ENCODE assay signal across 8 mouse cellular contexts in genomic region chr14:33320856-33321255, GRCm38 (mm10).
DNase-seq lines count a peak whose midpoint lies in the region; ATAC-seq lines count a peak whose summit lies in the region.

No protein-coding gene starts in this region.

- no peak for ATAC-seq in heart, embryonic 16.5 days (replicated peaks; ENCODE audit: extremely low read depth, insufficient read depth, low FRiP score)
- ATAC-seq in embryonic facial prominence, embryonic 14.5 days (ENCODE audit: low read depth): no peak
- ATAC-seq in kidney, embryonic 15.5 days (replicated peaks; ENCODE audit: low FRiP score): 0 out of 2 replicates have a peak, but pooled peaks have one; percentile 8
- no peak for ATAC-seq in midbrain, embryonic 14.5 days (ENCODE audit: low FRiP score, low TSS enrichment)

- H3K4me3 ChIP-seq in heart, embryonic 16.5 days (ENCODE audit: low read length): peak overlapping the region; percentile 71
- peak overlapping the region; percentile 64; the same call in 1 of the 2 replicates for H3K4me3 ChIP-seq in embryonic facial prominence, embryonic 14.5 days (ENCODE audit: low read depth, low read length)
- H3K4me3 ChIP-seq in kidney, embryonic 15.5 days (replicated peaks): peak overlapping the region; percentile 67
- H3K4me3 ChIP-seq in midbrain, embryonic 14.5 days (replicated peaks; ENCODE audit: low read depth, low read length): no peak overlapping the region

- H3K9me3 ChIP-seq in heart, embryonic 16.5 days (replicated peaks; ENCODE audit: control insufficient read depth, low read length): 0 out of 2 replicates have a peak, but pooled peaks cover 2% of the 10 kb centered on the region
- no peaks in the 10 kb centered on the region for H3K9me3 ChIP-seq in embryonic facial prominence, embryonic 14.5 days (ENCODE audit: control insufficient read depth, low read length)
- H3K9me3 ChIP-seq in kidney, embryonic 15.5 days (replicated peaks): no peaks in the 10 kb centered on the region
- no peaks in the 10 kb centered on the region for H3K9me3 ChIP-seq in midbrain, embryonic 14.5 days (ENCODE audit: control insufficient read depth, low read length)

- H3K4me2 ChIP-seq in heart, embryonic 16.5 days (ENCODE audit: low read depth, low read length): peak overlapping the region; percentile 100
- peak overlapping the region; percentile 100 for H3K4me2 ChIP-seq in embryonic facial prominence, embryonic 14.5 days (ENCODE audit: low read depth, low read length)
- peak overlapping the region; percentile 100 for H3K4me2 ChIP-seq in kidney, embryonic 15.5 days
- H3K4me2 ChIP-seq in midbrain, embryonic 14.5 days (ENCODE audit: low read length): peak overlapping the region; percentile 98

- no peak for DNase-seq in heart, postnatal 10 days
- DNase-seq in embryonic facial prominence, embryonic 14.5 days (ENCODE audit: low spot score): no peak
- peak; percentile 40 for DNase-seq in midbrain, embryonic 14.5 days
- no peak for DNase-seq in embryo, embryonic 10.5 days (ENCODE audit: low spot score)
- no peak for DNase-seq in left cerebral cortex, adult 8-10 months (ENCODE audit: low spot score in 2 of 2)
- no peak for DNase-seq in right cerebral cortex, postnatal 36 days (ENCODE audit: low spot score in 2 of 2)

- 8% methylated on average over 7 of the region's 7 CpGs for WGBS in heart, embryonic 16.5 days
- 4% methylated on average over 7 of the region's 7 CpGs for WGBS in embryonic facial prominence, embryonic 14.5 days
- 13% methylated on average over 7 of the region's 7 CpGs for WGBS in kidney, embryonic 15.5 days
- 3% methylated on average over 7 of the region's 7 CpGs for WGBS in midbrain, embryonic 14.5 days

- H3K4me1 ChIP-seq in heart, embryonic 16.5 days (ENCODE audit: control insufficient read depth, insufficient read depth, low read length): peaks cover 12% of the 10 kb centered on the region
- H3K4me1 ChIP-seq in embryonic facial prominence, embryonic 14.5 days (ENCODE audit: control insufficient read depth, insufficient read depth, low read length): peaks cover 15% of the 10 kb centered on the region
- H3K4me1 ChIP-seq in kidney, embryonic 15.5 days: peaks cover 35% of the 10 kb centered on the region
- H3K4me1 ChIP-seq in midbrain, embryonic 14.5 days (ENCODE audit: control insufficient read depth, insufficient read depth, low read length): 0 out of 2 replicates have a peak, but pooled peaks cover 7% of the 10 kb centered on the region

- no peak overlapping the region for H3K27ac ChIP-seq in heart, embryonic 16.5 days (ENCODE audit: low read length)
- H3K27ac ChIP-seq in embryonic facial prominence, embryonic 14.5 days (replicated peaks; ENCODE audit: low read depth, low read length): no peak overlapping the region
- peak overlapping the region; percentile 68 for H3K27ac ChIP-seq in kidney, embryonic 15.5 days
- no peak overlapping the region for H3K27ac ChIP-seq in midbrain, embryonic 14.5 days (replicated peaks; ENCODE audit: low read depth, low read length)

- peaks cover 6% of the 10 kb centered on the region; the same call in 1 of the 2 replicates for H3K27me3 ChIP-seq in heart, embryonic 16.5 days (ENCODE audit: control insufficient read depth, insufficient read depth, low read length)
- H3K27me3 ChIP-seq in embryonic facial prominence, embryonic 14.5 days (replicated peaks; ENCODE audit: control insufficient read depth, insufficient read depth, low read length): peaks cover 30% of the 10 kb centered on the region; the same call in 1 of the 2 replicates
- H3K27me3 ChIP-seq in kidney, embryonic 15.5 days: peaks cover 28% of the 10 kb centered on the region
- peaks cover 22% of the 10 kb centered on the region for H3K27me3 ChIP-seq in midbrain, embryonic 14.5 days (ENCODE audit: control insufficient read depth, insufficient read depth, low read length)

- H3K36me3 ChIP-seq in heart, embryonic 16.5 days (ENCODE audit: control insufficient read depth, insufficient read depth): no peaks in the 10 kb centered on the region
- no peaks in the 10 kb centered on the region for H3K36me3 ChIP-seq in embryonic facial prominence, embryonic 14.5 days (ENCODE audit: control insufficient read depth, insufficient read depth, low read length)
- H3K36me3 ChIP-seq in kidney, embryonic 15.5 days: no peaks in the 10 kb centered on the region
- H3K36me3 ChIP-seq in midbrain, embryonic 14.5 days (ENCODE audit: control insufficient read depth, insufficient read depth, low read length): no peaks in the 10 kb centered on the region

- intact Hi-C loops in heart, postnatal 10 days (cut with DNase I): no loop called here

- no peak overlapping the region for H3K9ac ChIP-seq in heart, embryonic 16.5 days (ENCODE audit: low read length)
- no peak overlapping the region for H3K9ac ChIP-seq in embryonic facial prominence, embryonic 14.5 days (ENCODE audit: low read depth, low read length)
- peak overlapping the region; percentile 54; the same call in 1 of the 2 replicates for H3K9ac ChIP-seq in kidney, embryonic 15.5 days
- H3K9ac ChIP-seq in midbrain, embryonic 14.5 days (replicated peaks; ENCODE audit: low read length): no peak overlapping the region
